Mouse (Mus musculus): Measurements from ENCODE around the gene Gldc.

Gene Gldc

GRCm38 (mm10) chr19:30158189-30158588 is 17.0 kb downstream of the Gldc start:
- DNase-seq (ENCODE audit: low spot score), result no peak

GRCm38 (mm10) chr19:30157031-30157687 is 18.1 kb downstream of the Gldc start:
- DNase-seq (ENCODE audit: low spot score), result no peak

- no peak for DNase-seq (ENCODE audit: low spot score)
Observed at GRCm38 (mm10) chr19:30153729-30154128, 21.5 kb downstream of the Gldc start.

GRCm38 (mm10) chr19:30151290-30151689 is 23.9 kb downstream of the Gldc start:
- peak; percentile 12 for DNase-seq (ENCODE audit: low spot score)

- DNase-seq (ENCODE audit: low spot score), result no peak
Observed at GRCm38 (mm10) chr19:30149238-30149805, 25.9 kb downstream of the Gldc start.

GRCm38 (mm10) chr19:30147306-30147705 is 27.9 kb downstream of the Gldc start:
- DNase-seq (ENCODE audit: low spot score), result no peak

DNA sequence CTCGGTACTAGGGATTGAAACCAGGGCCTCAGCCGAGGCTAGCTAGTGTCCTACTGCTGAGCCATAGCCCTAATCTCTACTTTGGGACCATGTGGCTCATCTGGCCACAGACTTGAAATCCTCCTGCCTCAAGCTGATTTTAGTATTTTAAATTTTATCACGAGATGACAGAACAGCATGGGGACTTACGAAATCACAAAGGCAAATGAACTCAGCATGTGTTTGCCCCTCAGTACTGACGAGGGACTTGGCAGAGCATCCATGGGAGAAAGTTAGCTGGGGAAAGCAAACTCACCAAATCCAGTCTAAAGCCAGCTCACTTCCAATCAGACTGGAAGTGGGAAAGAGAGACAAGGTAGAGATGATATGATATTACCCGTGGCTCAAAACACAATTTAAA is 28.5 kb downstream of the Gldc start:
- DNase-seq (ENCODE audit: low spot score), result no peak

DNA sequence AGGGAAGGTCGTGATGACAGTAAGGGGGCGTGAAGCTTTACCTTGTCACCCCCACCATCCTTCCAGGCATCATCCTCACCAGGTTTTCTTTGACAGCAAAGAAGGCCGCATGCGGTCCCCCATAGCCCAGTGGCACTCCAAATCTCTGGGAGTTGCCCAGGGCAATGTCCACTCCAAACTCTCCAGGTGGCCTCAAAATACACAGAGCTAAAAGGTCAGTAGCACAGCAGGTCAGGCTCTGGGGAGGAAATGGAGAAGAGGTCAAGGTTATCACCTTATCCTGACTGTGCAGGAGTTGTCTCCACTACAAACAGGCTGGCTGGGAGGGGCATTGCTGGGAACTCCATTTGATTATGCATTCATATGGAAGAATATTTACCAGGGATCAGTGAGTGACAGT is 30.1 kb downstream of the Gldc start:
- no peak for DNase-seq (ENCODE audit: low spot score)

DNA sequence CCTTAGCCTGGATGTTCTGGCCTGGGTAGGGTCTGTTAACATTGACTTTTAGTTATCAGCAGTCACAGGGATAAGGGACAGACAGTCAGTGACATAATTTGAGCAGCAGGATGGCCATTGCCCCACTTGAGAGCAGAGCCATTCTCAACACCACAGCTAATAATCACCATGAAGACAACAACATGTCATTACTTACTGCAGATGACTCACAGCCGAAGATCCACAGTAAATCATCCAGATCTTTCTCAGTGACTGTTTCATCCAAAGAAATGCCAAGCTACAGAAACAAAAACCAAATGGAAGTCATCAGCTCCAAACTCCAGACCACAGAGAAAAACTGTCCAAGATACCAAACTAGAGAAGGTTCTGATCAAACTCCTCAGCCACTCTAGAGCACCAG is 38.9 kb downstream of the Gldc start:
- DNase-seq (ENCODE audit: low spot score), result no peak

DNA sequence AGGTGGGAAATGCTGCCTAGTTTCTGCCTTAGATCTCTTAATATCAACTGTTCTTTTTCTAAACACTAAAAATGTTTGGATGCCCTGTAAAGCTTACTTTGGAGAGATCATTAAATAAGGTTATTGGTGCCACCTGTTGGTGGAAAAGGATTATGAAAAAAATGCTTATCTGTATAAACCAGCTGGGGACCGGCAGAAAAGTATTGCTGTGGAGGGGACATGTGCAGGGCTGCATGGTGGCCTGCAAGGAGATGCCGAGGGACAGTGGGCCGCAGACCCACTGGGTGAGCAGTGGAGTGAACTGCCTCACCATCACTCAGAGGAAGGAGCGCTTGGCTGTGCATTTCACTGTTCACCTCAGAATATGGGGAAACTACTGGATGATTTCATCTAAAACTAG is 47.1 kb downstream of the Gldc start:
- no peak for DNase-seq (ENCODE audit: low spot score)

DNA sequence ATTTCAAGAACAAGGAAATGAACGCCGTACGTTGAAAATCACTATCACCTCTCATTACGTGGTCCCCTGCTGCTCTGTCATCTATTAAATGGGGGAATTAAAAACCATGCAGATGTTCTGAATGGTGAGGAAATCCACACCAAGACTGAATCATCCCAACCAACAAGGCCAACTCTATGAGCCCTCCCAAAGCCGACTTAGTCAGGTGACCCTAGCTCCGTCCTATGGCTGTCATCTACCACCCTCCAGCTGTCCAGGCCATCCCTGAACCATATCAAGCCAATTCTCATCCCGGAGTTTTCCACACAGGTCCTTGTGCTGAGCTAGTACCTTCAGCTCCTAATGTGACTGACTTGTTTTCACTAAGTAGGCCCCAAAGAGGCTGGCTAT is 49.6 kb downstream of the Gldc start:
- no peak for DNase-seq (ENCODE audit: low spot score)

DNA sequence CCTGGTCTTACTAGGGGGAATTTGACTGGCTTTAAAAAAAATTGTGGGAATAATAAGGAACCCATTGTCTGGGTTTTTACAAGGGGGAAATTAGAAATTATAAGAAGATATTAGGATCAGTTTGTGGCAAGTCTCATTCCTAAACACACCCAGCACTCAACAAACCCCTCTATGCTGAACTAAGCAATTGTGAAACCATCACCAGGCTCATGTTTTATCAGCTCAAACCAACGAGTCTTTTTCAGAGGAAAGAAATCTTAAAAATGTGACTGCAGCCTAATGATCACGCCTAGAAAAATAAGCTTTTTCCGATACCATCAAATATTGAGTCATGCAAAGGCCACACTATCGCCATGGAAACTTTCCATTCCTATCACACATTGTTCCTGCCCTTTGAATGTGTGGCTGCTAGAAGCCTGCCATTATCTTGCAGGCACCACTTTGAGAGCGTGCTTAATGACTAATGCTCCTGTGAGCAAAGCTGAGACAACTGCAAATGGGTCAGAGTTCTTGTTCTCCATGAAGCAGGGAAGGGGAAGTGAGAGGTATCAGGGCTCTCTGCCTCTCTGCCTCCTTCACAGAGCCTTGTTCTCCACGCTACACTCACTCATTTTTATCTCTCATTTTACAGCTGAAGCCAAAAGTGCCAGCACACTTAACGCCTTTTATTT is 50.1 kb downstream of the Gldc start:
- no peak for DNase-seq (ENCODE audit: low spot score)

GRCm38 (mm10) chr19:30118344-30119312 is 56.6 kb downstream of the Gldc start:
- no peak for DNase-seq (ENCODE audit: low spot score)

- DNase-seq (ENCODE audit: low spot score), result no peak
Observed at GRCm38 (mm10) chr19:30117775-30118174, 57.5 kb downstream of the Gldc start.

DNA sequence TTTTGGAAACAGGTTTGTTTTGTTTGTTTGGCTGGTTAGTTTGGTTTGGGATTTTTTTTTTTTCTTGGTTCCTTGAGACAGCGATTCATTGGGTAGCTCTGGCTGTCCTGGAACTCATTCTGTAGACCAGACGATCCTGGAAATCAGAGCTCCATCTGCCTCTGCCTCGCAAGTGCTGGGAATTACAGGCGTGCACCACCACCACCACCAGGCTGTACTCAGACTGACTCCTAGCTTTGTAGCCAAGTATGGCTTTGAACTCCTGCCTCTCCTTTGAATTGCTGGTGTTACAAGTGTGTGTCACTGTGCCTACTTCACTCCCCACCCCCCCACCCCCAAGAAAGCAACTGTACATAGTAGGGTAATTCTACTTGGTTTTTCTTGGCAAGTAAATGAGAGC is 58.0 kb downstream of the Gldc start:
- DNase-seq (ENCODE audit: low spot score), result no peak

DNA sequence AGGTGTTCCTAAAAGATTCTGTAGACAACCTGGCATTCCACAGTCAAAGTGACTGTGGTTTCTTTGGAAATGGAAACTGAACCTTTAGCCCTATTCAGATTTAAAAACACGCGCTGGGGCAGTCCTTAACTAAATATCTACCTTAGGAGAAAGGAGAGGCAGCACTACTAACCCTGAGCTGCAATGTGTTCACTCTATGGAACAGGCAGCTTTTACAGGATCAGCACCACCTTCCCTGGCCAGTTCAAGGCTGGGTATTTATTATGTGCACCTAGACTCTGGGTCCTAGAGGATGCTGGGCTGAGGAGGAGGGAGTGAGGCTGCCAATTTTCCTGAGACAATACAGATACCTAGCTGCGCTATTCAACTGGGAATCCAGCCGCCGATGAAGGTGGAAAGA is 59.6 kb downstream of the Gldc start:
- no peak for DNase-seq (ENCODE audit: low spot score)

DNA sequence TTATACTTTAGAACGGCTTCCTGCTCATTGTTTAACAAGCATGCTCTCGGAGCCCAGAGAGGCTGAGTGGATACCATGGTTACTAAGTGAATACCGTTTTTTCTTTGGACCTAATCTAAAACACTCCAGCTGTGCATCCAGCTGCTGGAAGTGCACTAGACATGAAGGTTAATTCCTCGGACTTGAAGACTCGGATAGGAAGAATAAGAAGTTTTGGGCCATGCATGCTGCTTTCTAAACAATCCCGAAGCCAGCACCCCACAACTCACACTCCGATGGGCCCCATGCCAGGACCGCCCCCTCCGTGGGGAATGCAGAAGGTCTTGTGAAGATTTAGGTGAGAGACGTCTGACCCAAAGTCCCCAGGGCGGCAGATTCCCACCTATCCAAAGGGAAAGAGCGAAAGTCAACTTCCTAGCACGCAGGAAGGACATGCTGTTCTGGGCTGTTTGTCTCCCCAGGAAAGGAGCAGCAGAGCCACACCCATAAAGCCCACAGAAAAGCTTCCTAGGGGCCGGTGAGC is 60.2 kb downstream of the Gldc start:
- DNase-seq (ENCODE audit: low spot score), result no peak

DNA sequence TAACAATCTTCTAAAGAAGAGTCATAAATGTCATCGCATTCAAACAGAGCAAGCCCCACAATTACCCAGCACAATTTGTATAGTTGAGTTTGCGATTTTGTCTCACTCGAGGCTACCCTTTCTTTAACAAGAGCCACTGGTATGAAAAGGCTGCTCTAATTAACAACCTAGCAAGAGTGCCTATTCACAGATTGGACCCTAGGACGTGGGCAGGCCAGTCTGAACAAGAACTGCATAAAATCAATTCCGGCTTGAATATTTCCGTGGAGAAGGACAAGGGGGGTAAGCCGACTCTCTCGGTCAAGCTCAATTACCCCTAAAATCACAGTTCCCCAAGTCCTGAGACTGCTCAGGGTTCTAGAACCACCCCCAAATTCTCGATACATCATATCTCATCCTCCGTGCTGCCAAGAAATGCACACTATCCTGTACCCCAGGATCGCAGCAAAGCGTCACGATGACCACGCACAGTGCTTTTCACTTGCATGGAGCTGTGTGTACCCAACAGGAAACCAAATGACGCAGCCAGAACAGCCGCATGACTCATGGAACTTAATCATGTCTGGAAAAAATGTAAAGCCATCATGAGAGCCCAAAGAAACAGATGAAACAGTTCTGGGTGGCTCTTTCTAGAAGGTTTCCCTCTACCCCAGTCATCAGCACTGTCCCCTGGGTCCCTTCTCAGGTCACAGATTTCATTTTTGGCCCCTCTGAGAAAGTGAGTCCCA is 62.1 kb downstream of the Gldc start:
- no peak for DNase-seq (ENCODE audit: low spot score)

DNA sequence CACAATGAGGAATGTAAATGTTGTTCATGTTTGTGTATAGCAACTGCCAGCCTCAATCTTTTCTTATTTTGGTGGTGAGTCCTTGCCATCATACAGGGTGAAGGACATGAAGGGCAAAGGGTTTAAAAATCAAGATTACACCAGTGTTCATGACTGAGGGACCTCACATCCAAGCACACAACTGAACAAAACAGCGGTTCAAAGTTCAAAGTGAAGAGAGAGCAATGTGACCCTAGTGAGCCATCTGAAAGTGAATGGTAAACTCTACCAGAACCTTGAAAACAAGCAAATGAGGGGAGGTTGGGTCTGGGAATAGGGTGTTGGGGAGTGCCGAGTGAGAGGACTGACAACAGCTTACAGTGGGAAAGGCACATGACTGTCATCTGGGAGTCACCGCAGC is 63.8 kb downstream of the Gldc start:
- no peak for DNase-seq (ENCODE audit: low spot score)

GRCm38 (mm10) chr19:30109122-30109521 is 66.1 kb downstream of the Gldc start:
- DNase-seq (ENCODE audit: low spot score), result no peak

GRCm38 (mm10) chr19:30108616-30109015 is 66.6 kb downstream of the Gldc start:
- DNase-seq (ENCODE audit: low spot score), result no peak

Data from testis, postnatal 14 days (tissue).